Mouse (Mus musculus): ENCODE results near the gene 3100002H09Rik. TPM values are rescaled to one million over a fixed set of nuclear protein-coding genes. Genes with fewer than 3 reads are reported as not detected.

3100002H09Rik gene
- total and polyA plus RNA-seq, 3 experiments = not detected

DNA sequence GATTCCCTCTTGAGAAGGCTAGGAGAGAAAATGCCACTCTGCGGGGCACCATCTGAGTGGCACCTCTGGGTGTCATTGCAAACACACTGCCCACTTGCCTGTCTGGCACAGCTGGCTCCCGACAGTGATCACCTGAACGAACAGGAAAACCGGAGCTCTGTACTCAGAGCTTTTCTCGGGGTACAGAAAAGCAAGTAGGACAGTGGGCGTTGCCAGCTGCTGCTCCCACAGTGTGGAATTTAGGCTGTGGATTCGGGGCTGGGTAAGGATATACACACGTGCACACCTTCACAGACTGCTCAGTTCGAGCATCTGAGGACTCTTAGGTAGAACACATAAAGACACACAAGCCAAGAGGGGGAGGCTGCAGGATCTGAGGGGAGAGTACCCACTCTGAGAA lies 14.7 kb downstream of the 3100002H09Rik start:
- no peak overlapping the region for H3K27ac ChIP-seq (ENCODE audit: control insufficient read depth, low read depth, low read length)
- no peaks in the 10 kb centered on the region for H3K79me2 ChIP-seq (ENCODE audit: control insufficient read depth, insufficient read depth, low read length, poor library complexity)
- no peak overlapping the region for H3K9ac ChIP-seq (ENCODE audit: control insufficient read depth, low read depth, low read length, poor library complexity, severe bottlenecking)
- TF ChIP-seq ELF1 (IDR thresholded peaks at IDR 0.05; ENCODE audit: low read depth, low read length) (no peak), POLR2AphosphoS5 (IDR thresholded peaks at IDR 0.05; ENCODE audit: borderline replicate concordance, low read depth, low read length) (no peak), NRF1 (IDR thresholded peaks at IDR 0.05; ENCODE audit: insufficient read depth, low read depth, low read length, poor library complexity, severe bottlenecking) (no peak), USF2 (IDR thresholded peaks at IDR 0.05; ENCODE audit: borderline replicate concordance in 1 of 2, insufficient read depth in 1 of 2, low read depth in 1 of 2, low read length in 2 of 2) (no peak), CHD1 (IDR thresholded peaks at IDR 0.05; ENCODE audit: low read depth, low read length) (no peak), ZMIZ1 (IDR thresholded peaks at IDR 0.05; ENCODE audit: low read depth, low read length) (no peak), RCOR1 (IDR thresholded peaks at IDR 0.05; ENCODE audit: low read depth, low read length) (no peak), TCF12 (IDR thresholded peaks at IDR 0.05; ENCODE audit: low read depth, low read length) (no peak), CHD2 (IDR thresholded peaks at IDR 0.05; ENCODE audit: low read length) (no peak), TAL1 (IDR thresholded peaks at IDR 0.05; ENCODE audit: low read length) (no peak), E2F4 (IDR thresholded peaks at IDR 0.05; ENCODE audit: borderline replicate concordance, low read depth, low read length) (no peak), SMC3 (IDR thresholded peaks at IDR 0.05; ENCODE audit: low read depth, low read length) (no peak), MAX (IDR thresholded peaks at IDR 0.05; ENCODE audit: low read length) (no peak), POLR2AphosphoS2 (IDR thresholded peaks at IDR 0.05; ENCODE audit: low read length) (no peak)
- H3K4me3 ChIP-seq (ENCODE audit: control insufficient read depth in 1 of 2, insufficient read depth in 1 of 2, low read depth in 2 of 2, low read length in 2 of 2) = no peak overlapping the region
- H3K9me3 ChIP-seq (replicated peaks; ENCODE audit: insufficient read depth, low read length) = no peaks in the 10 kb centered on the region
- no peaks in the 10 kb centered on the region for H3K27me3 ChIP-seq (ENCODE audit: control insufficient read depth in 1 of 2, insufficient read depth in 2 of 2, low read length in 2 of 2)
- no peak for DNase-seq (ENCODE audit: low read depth, low spot score)
- no peaks in the 10 kb centered on the region for H3K36me3 ChIP-seq (ENCODE audit: control insufficient read depth in 1 of 2, insufficient read depth in 2 of 2, low read length in 2 of 2)
- no peaks in the 10 kb centered on the region for H3K4me1 ChIP-seq (ENCODE audit: control insufficient read depth in 1 of 2, insufficient read depth in 2 of 2, low read length in 2 of 2)

DNA sequence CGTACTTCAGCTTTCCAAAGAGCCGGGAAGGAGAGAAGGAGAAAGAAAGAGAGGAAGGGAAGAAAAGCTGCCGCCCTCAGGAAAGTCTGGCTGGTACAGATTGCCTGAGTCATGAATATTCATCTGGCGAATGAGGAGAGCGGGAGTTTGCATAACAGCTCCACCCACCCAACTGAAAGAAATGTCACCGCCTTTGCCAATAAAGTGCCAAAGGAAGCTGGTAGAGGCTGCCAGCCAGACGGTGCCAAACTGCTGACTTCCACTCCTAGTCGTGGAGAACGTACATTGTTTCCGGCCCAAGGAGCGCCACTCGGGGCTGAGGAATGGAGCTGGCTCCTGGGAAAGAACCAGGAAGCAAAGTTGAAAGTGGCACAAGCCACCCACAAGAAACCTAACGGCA lies 15.7 kb downstream of the 3100002H09Rik start:
- Histone ChIP-seq H3K27me3 (ENCODE audit: control insufficient read depth in 1 of 2, insufficient read depth in 2 of 2, low read length in 2 of 2) (no peaks in the 10 kb centered on the region), H3K9ac (ENCODE audit: control insufficient read depth, low read depth, low read length, poor library complexity, severe bottlenecking) (no peak overlapping the region), H3K27ac (ENCODE audit: control insufficient read depth, low read depth, low read length) (no peak overlapping the region), H3K9me3 (replicated peaks; ENCODE audit: insufficient read depth, low read length) (no peaks in the 10 kb centered on the region), H3K4me3 (ENCODE audit: control insufficient read depth in 1 of 2, insufficient read depth in 1 of 2, low read depth in 2 of 2, low read length in 2 of 2) (no peak overlapping the region), H3K36me3 (ENCODE audit: control insufficient read depth in 1 of 2, insufficient read depth in 2 of 2, low read length in 2 of 2) (no peaks in the 10 kb centered on the region), H3K79me2 (ENCODE audit: control insufficient read depth, insufficient read depth, low read length, poor library complexity) (no peaks in the 10 kb centered on the region), H3K4me1 (ENCODE audit: control insufficient read depth in 1 of 2, insufficient read depth in 2 of 2, low read length in 2 of 2) (no peaks in the 10 kb centered on the region)
- no peak for DNase-seq (ENCODE audit: low read depth, low spot score)
- TF ChIP-seq RAD21 (IDR thresholded peaks at IDR 0.05; ENCODE audit: low read depth, low read length) (no peak), MXI1 (IDR thresholded peaks at IDR 0.05; ENCODE audit: low read depth, low read length) (no peak), USF2 (IDR thresholded peaks at IDR 0.05; ENCODE audit: borderline replicate concordance in 1 of 2, insufficient read depth in 1 of 2, low read depth in 1 of 2, low read length in 2 of 2) (no peak), GATA1 (IDR thresholded peaks at IDR 0.05; ENCODE audit: low read depth, low read length) (no peak), CHD2 (IDR thresholded peaks at IDR 0.05; ENCODE audit: low read length) (no peak), GABPA (IDR thresholded peaks at IDR 0.05; ENCODE audit: low read depth, low read length) (no peak), POLR2AphosphoS5 (IDR thresholded peaks at IDR 0.05; ENCODE audit: borderline replicate concordance, low read depth, low read length) (no peak), ZMIZ1 (IDR thresholded peaks at IDR 0.05; ENCODE audit: low read depth, low read length) (no peak), ETS1 (IDR thresholded peaks at IDR 0.05; ENCODE audit: low read depth, low read length) (no peak), ZC3H11A (IDR thresholded peaks at IDR 0.05; ENCODE audit: low read depth, low read length) (no peak), MAZ (IDR thresholded peaks at IDR 0.05; ENCODE audit: low read depth, low read length) (no peak), EP300 (IDR thresholded peaks at IDR 0.05; ENCODE audit: low read depth in 1 of 2, low read length in 2 of 2) (no peak), NELFE (IDR thresholded peaks at IDR 0.05; ENCODE audit: low read depth, low read length) (no peak), POLR2A (IDR thresholded peaks at IDR 0.05; ENCODE audit: control insufficient read depth in 1 of 2, insufficient read depth in 1 of 2, low read depth in 1 of 2, low read length in 2 of 2, poor library complexity in 1 of 2) (no peak), MAX (IDR thresholded peaks at IDR 0.05; ENCODE audit: low read length) (no peak), POLR2AphosphoS2 (IDR thresholded peaks at IDR 0.05; ENCODE audit: low read length) (no peak), MYB (IDR thresholded peaks at IDR 0.05; ENCODE audit: low read depth, low read length) (no peak), TAL1 (IDR thresholded peaks at IDR 0.05; ENCODE audit: low read length) (no peak)

All from MEL (cell line).